Mouse (Mus musculus): ENCODE data around the gene Itsn1.

- TF ChIP-seq CTCF (IDR thresholded peaks at IDR 0.05; ENCODE audit: low read depth) (no peak), EP300 (IDR thresholded peaks at IDR 0.05; ENCODE audit: low read depth) (no peak)
These were observed 38.2 kb downstream of the Itsn1 start for GRCm38 (mm10) chr16:91767165-91767701.

Data from liver, embryonic 14.5 days (tissue).